Mouse (Mus musculus) kidney, adult 11 months (tissue): ENCODE data around the gene Hist3h2a.
A peak's percentile ranks its signal among the peaks of the same experiment; 100 is the strongest.

Experiments used
- DNase-seq: peaks from one replicate; pipeline ENCODE4 v3.0.0; 2022

Gene Hist3h2a

DNA sequence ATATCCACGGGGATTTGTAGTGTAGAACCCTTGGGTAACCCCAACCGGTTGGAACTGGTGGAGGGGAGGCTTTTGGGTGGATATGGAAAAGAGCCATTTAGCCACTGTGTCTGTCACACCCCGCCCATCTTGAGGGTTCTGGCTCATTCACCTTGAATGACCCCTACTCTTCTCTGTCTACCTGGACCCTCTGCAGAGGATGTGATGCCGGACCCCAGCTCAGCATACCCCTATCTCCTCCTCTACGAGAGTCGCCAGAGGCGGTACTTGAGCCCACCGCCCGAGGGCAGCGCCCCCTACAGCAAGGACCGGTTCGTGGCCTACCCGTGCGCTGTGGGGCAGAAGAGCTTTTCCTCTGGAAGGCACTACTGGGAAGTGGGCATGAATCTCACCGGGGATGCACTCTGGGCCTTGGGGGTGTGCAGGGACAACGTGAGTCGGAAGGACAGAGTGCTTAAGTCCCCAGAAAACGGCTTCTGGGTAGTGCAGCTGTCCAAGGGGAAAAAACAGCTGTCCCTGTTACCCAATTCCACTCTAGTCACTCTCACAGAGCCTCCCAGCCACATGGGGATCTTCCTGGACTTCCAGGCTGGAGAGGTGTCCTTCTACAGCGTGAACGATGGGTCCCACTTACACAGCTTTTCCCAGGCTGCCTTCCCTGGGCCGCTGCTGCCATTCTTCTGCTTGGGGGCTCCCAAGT, 16.5 kb downstream of the Hist3h2a start:
- no peak for DNase-seq

DNA sequence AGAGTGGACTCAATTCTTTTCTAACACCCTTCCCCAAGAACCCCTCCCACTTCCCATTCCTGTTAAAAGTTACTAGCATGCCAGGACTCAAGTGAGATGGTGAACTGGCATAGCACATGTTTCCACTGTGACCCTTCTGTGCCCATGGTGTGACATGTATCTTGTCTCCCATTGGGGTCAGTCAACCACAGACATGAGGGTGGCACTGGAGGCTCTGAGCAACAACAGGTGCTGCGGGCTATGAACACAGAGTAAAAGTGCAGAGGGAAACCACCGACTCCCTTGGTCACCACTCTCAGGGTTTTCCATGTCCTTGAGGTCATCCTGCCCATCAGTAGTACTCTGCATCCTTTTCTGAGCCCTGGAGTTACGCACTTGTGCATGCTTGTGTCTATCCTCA, 17.3 kb downstream of the Hist3h2a start:
- DNase-seq = no peak

DNA sequence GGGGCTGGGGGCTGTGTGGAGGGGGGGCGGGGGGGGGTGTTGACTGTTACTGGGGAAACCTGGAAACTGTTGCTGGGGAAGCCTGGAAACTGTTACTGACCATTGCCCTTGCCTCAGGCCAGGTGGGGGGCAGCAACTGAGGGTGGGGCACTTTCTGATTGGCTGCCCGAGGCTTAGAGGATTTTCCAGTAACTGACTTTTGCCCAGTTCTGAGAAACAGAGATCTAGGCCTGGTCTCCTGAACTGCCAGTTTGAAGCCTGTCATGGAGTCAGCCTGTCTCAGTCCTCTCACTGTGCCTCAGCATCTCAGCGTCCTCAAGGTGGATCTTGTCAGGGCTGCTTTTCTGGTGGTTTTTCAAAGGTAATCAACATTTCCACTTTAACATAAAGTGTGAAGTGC, 19.9 kb downstream of the Hist3h2a start:
- no peak for DNase-seq

DNA sequence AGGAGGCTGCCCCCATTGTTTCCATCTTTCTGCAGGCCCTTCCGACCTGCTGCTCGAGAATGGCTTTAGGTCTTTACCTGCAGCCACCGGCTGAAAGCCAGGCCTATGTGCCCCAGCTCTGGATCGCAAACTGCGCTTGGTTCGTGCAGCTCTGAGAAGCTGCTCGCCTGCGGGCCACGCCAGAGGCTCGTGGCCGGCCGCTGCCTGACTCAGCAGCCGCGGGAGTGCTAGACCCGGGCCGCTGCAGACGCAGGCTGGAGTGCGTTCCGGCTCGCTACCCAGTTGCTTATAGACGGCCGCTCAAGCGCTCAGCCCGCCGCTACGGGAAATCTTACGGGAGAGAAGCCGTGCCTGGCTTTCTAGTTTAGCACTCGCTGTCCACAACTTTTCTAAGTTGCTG, 22.7 kb downstream of the Hist3h2a start:
- DNase-seq = no peak

DNA sequence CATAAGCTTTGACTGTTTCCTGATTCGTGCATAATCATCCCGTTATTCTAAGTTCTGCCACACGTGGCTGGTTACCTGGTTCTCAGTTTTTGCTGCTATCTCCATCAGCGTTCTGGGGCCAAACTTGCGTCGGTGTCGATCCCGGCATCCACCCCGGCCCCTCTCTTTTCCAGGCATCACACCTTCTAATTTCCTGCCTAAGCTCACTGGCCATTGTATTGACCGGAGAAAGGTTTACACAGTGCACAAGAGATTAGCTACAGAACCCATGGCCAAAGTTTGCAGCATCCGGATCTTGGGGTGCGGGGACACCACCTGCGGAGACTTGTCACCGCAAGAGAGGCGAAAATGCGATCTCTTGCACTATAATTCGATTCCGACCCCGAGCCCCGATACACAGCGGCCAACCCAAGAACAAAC, 23.1 kb downstream of the Hist3h2a start:
- DNase-seq = no peak

DNA sequence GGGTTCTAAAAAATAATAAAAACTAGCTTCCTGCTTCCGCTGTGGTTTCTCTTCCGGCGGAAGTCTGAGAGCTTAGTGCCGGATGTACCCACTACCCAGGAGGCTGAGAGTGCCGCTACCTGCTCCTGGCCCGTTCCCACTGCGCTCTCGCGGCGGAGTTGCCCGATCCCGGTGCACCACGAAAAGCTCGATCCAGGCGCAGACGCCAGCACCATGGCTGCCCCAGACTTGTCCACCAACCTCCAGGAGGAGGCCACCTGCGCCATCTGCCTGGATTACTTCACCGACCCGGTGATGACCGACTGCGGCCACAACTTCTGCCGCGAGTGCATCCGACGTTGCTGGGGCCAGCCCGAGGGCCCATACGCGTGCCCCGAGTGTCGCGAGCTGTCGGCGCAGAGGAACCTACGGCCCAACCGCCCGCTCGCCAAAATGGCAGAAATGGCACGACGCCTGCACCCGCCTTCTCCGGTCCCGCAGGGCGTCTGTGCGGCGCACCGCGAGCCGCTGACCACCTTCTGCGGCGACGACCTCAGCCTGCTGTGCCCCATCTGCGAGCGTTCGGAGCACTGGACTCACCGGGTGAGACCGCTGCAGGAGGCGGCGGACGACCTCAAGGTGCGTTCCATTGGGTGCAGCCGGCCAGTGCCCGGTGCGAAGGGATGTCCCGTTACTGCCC, 23.7 kb downstream of the Hist3h2a start, which contains the start of gene Trim11:
Gene Trim11, plus strand, starts transcription at position 67 of the 679 bp plus-strand sequence.
- DNase-seq = peak; percentile 50

DNA sequence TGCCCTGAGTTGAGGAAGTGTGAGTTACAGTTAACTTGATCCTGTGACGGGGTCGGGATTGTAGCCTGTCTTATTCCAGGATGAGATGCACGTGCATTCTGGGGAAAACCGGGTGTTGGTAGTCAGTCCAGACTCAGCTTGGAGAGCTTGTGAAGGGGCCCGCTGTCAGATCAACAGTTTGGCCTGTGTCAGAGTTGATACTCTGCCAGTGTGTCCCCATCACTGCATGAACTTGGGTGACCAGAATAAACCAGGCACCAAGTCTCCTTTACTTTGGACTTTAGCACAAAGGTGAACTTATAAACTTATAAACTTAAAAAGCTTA, 24.2 kb downstream of the Hist3h2a start:
- DNase-seq = peak; percentile 35

DNA sequence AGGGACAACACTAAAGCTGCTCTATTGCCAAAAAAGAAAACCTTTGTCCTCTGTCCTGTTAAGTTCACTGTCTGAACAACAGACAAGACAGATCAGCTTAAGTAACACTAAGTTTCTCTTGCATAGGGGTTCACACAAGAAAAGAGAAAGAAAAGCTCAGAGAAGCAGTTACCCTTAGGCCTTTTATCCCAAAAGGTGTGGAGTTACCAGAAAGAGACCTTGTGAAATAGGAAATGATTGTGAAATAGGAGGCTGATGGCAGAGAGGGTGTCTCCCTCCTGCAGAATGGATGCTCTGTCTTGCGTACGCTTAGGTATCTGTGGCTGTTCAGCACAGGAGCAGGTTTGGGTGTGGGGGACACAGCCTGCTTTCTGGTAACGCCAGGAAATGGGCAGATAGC, 24.7 kb downstream of the Hist3h2a start:
- no peak for DNase-seq

DNA sequence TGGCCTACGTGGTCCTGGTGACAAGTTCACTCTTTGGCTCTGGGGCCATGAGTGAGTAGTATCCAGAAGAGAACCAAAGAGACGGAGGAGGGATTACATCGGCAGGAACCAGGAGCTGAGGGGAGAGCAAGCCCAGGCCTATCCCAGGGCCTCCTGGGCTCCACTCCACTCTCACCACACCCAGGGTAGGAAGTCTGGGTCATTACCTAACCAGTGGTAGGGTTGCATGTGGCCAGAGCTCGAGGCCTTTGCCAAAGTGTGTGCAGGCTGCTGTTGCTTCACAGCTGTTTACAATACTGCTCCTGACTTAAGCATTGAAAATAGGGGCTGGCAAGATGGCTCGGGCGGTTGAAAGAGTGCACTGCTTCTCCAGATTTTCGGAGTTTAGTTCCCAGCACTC, 25.2 kb downstream of the Hist3h2a start:
- DNase-seq = no peak

DNA sequence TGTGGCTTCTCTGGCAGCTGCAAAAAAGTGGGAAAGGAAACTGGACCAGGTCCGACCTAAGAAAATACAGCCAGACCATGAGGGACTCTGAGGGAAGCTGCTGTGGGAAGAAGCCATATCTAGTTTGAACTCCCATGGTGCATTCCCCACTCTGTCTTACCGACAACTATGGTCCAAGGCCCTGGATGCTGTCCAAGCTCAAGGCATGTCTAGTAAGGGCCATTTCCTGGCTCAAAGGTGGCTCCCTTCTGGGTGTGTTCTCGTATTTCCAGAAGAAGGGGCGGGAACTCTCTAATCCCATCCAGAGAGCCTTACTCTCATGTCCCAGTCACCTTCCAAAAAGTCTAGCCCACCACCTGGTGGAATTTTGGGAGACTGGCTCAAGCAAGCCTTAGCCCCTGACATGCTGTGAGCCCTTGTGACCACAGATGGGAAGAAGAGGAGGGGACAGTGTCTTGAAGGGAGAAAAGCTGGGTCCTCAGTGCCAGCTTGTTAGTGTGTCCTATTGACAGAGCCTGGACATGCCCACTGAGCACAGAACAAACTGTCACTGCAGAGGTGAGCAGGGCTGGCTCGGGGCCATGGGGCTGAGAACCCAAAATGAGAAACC, 26.0 kb downstream of the Hist3h2a start:
- peak; percentile 62 for DNase-seq

DNA sequence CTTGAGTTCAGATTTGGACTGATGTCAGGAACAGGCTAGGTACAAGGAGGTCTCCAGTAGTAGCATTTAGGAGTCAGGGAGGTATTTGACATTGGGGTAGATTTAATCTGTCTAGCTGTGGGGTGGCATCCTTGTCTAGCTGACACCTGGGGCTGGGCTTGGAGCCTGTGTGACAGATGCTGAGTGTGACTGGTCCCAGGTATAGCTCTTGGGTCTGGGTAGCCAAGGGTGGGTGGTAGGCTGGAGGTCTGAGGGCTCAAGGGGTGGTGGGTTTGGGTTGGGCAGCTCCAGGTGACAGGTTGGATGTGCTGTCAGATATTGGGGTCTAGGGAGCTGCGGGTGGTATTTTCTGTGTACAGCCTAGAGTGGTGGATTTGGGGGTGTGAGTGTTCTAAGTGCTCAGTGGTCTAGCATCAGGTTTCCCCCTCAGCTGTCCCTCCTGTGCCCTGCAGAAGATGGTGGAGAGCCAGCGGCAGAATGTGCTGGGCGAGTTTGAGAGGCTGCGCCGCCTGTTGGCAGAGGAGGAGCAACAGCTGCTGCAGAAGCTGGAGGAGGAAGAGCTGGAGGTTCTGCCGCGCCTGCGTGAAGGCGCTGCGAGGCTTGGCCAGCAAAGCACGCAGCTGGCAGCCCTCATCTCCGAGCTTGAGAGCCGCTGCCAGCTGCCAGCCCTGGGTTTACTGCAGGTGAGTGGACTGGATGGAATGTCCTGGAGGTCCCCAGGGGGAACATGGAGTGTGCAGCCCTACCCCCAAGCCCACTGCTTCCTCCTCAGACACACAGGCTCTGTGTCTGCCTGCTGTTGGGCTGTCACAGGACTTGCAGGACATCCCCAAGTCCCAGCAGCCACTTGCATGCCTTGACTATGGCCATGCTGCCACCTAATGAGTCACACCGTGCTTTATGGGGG, 27.3 kb downstream of the Hist3h2a start:
- DNase-seq = peak; percentile 44

DNA sequence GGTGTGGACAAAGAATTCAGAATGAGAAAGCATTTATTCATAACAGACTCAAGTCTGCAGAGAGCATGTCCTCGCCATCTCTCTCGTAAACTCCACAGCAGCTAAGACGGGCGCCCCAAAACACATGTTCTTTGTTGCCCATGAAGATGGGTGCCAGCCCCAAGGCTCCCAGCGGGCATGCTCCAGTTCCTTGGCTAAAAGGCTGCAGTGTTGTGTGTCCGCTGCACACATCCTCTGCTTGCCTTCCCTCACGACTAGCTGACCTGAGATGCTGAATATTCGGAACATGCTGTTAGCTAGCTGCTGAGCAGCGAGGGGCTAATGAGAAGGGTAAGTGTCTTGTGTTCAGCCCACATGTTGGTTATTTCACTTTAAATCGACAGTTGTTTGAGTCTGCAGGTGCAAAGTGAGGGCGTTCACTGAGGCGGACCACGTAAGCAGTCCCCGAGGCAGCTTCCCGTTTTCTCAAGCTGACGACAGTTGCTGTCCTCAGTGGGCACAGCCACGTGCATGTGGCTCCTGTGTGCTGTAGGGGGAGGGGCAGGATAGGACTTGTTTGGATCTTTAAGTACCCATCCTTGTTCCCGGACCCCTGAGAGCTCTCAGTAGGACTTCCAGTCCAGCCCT, 28.1 kb downstream of the Hist3h2a start:
- no peak for DNase-seq

DNA sequence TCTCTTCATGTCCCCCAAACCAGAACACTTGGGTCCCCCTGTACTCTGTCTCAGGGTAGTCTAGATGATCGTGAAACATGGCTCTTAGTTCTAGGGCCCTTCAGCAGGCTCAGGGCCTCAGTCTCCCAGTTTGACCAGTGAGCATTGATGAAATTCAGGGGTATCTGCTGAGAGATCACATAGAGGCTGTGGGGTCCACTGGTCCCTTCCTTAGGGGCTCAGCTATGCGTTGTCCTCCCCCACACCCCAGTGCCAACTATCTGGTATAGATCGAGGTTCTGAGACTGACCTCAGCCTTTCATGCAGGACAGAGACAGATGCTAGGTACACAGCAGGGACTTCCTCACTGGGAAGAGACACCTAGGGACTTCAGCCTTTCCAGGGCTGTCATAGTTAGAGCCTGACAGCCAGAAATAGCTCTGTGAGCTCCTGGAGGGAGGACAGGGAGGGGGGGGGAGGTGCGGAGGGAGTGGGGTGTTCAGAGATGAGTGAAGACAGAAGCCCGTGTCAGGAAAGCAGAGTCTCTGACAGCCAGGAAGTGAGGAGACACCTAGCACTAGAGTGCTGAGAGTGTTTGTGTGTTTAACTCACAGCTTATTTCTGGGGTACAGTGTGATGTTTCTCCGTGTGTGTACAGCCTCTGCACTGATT, 29.3 kb downstream of the Hist3h2a start:
- no peak for DNase-seq

DNA sequence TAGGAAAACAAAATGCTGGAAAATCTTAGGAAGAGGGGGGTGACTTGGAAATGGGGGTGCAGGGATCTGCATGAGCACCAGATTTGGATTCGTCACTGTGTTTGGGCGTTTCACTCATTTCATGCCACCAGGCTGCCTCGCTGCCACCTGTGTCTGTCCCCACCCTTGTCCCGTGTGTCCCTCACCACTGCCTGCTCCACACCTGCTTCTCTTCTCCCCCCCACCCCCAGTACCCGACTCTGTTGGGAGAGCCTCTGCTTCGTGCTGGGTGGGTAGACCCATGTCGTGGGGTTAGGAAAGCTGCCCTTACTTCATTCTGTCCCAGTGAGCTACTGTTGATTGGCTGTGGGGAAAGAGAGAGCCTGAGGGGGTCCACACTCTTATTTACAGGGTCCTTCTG, 30.2 kb downstream of the Hist3h2a start:
- no peak for DNase-seq

DNA sequence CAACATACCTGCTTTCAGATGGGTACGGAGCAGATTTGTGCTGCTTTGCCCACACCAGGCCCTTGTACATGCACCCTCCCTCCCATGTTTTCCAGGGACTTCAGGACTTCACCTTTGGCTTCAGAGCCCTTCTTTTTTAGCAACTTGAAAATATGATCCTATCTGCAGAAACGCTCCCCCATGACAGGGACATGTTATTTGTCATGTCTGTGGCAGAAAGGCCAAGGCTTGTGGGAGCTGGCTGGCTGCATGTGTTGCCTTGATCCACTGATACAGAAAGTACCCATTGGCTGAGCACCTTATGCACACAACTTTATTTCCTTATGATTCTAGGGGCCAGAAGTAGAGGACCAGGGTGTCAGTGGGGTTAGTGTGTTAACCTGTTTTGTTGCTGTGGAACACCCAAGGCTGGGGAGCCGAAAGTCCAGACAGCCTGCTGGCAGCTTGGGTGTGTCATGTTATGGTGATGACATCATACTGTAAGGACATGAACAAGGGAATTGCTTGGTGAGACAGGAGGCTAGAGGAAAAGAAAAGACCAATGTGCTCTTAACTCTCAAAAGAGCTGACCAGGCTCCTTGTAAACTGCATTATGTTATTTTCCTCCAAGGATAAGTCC, 30.9 kb downstream of the Hist3h2a start:
- no peak for DNase-seq

DNA sequence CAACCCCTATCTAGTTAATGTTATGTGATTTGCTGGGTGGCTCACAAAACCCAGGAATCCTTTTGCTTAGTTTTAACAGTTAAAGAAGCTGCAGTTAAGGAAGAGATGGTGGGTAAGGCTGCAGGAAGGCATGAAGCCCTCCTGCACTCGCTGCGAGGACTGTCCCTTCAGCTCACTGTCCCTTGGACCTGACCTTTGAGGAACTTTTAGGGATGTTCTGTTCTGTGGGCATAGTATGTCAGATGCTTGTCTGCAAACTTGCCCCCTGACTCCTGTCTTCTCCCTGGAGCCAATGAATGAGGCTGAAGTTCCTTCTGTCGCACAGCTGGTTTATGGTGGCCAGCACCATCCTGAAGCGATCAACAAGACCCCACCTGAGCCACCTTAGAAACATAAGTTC, 34.7 kb downstream of the Hist3h2a start:
- no peak for DNase-seq

DNA sequence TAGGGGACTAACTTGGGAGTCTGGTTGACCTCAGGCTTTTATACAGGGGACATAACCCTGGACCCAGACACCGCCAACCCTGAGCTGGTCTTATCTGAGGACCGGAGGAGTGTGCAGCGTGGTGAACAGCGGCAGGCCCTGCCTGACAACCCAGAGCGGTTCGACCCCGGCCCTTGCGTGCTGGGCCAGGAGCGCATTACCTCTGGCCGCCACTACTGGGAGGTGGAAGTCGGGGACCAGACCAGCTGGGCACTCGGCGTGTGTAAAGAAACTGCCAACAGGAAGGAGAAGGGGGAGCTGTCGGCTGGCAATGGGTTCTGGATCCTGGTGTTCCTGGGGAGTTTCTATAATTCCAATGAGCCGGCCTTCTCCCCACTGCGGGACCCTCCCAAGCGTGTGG, 35.7 kb downstream of the Hist3h2a start:
- no peak for DNase-seq

DNA sequence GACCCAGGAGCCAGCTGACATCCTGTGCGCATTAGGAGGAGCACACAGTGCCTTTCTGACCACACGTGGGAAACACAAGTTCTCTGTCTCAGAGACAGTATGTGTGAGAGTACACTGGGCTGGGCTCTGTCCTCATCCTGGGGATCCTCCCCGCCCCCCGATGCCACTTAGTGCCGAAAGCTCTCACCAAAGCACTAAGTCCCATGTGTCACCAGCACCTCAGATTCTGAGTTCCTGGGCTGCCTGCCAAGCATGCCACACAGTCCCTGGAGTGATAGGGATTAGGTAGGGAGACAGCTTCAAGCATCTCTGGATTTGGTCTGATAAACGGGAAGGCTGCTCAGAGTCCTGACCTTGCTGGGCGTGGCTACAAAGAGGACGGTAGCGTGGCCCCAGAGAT, 36.3 kb downstream of the Hist3h2a start:
- DNase-seq = no peak

DNA sequence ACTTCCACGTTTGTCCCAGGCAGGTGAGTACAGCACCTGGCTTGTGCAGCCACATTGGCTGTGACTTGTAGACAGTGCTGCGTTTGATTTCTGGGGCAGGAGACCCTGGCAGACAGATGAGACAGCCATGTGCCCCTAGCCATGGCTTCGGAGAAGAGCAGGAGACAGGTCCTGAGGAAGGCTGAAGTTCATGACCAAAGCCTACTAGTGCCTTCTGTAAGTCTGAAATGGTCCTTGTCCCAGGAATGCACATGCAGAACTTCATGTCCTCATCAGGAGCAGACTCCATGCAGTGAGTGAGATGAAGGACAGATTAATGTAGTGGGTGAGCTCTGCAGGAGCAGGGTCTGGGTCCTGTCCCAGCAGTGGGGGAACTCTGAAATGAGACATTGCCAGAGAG, 37.4 kb downstream of the Hist3h2a start:
- no peak for DNase-seq

DNA sequence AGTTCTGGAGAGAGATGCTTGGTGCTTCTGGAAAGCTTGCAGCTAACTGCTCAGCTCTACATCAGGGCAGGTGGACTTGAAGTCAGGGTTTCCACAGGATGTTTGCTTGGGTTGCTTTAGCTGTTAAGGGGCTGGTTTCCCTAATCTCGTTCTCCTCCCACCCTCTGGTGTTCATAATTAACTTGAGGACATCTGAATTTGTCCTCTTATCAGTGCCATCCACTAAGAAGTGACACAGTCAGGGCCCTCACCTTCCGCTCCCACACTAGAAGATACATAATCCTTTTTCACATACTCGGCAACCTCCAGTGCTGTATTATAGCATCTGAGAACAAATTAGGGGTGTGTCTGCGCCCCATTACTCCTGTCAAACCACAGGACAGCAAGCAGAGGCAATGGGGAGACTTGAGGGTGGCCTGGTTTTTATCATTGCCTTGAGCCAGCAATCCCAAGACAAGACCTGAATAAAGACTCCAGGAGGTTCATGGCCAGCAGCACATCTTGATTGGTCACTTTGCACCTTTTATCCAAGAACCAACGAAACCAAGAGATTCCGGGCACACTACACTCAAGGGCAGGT, 38.7 kb downstream of the Hist3h2a start:
- no peak for DNase-seq

DNA sequence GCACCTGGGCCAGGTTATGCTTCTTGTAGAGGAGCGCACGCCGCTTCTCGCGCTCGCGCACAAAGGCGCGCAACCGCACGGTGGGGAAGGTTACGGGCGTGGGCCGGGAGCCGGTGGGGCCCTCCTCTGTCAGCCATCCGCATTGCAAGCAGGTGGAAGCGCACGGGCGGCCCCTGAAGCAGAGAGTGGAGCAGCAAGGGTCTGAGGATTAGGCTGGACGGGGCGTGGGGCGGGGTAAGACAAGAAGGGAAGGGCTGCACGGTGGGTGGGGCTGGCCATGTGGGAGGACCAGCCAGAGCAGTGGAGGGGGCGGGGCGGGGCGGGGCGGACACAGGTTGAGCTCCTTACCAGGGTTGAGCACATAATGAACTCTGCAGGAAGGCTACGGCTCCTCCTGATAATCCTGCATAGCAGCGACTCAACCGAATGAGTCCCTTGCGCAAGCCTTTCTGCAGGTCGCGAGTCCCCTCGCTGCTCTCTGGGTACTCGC, 39.9 kb downstream of the Hist3h2a start:
- peak; percentile 50 for DNase-seq
